Mouse (Mus musculus) midbrain, embryonic 16.5 days (tissue): ENCODE measurements at regions not wholly inside any gene's neighbourhood (a gene's known extent, or its start where the extent isn't known, plus 50 kb on each side); places are given as distances from the start of the nearest gene placed in this dataset.

Experiments used
- ATAC-seq: fragments of 200-750 bp; cut with Nextera tagmentation; 2 replicates; pipeline ENCODE4 v1.8.0; 2017; ENCODE audit warnings: moderate TSS enrichment
- H3K27ac ChIP-seq: fragments of 300-500 bp; sonication (generic); 2 replicates; pipeline ENCODE4 v1.5.1; 2014; ENCODE audit warnings: mild to moderate bottlenecking, low read length, mixed read lengths
- H3K27me3 ChIP-seq: fragments of 300-500 bp; sonication (generic); 2 replicates; pipeline ENCODE4 v1.6.1; 2014; ENCODE audit warnings: low read depth, low read length, mixed read lengths; ENCODE audit not compliant: control insufficient read depth, insufficient read depth
- H3K36me3 ChIP-seq: fragments of 300-500 bp; sonication (generic); 2 replicates; pipeline ENCODE4 v1.6.1; 2014; ENCODE audit warnings: mild to moderate bottlenecking, low read length, moderate library complexity, mixed read lengths; ENCODE audit not compliant: control insufficient read depth, insufficient read depth
- H3K4me1 ChIP-seq: fragments of 300-500 bp; sonication (generic); 2 replicates; pipeline ENCODE4 v1.6.1; 2014; ENCODE audit warnings: mild to moderate bottlenecking, low read length, mixed read lengths; ENCODE audit not compliant: control insufficient read depth, insufficient read depth
- H3K4me2 ChIP-seq: fragments of 300-500 bp; sonication (generic); 2 replicates; pipeline ENCODE4 v1.6.1; 2014; ENCODE audit warnings: mild to moderate bottlenecking, low read length, mixed read lengths
- H3K4me3 ChIP-seq: fragments of 300-500 bp; sonication (generic); 2 replicates; pipeline ENCODE4 v1.5.1; 2014; ENCODE audit warnings: low read depth, mild to moderate bottlenecking, low read length, moderate library complexity, mixed read lengths
- H3K9ac ChIP-seq: fragments of 300-500 bp; sonication (generic); 2 replicates; pipeline ENCODE4 v1.6.1; 2014; ENCODE audit warnings: low read depth, low read length, mixed read lengths
- H3K9me3 ChIP-seq: fragments of 300-500 bp; sonication (generic); replicated peaks from 2 replicates; pipeline ENCODE4 v1.6.1; 2014; ENCODE audit warnings: mild to moderate bottlenecking, low read length, mixed read lengths; ENCODE audit not compliant: control insufficient read depth, poor library complexity, severe bottlenecking
- WGBS: fragments of 180-500 bp; shearing (Covaris S2); extraction: QIAGEN DNeasy Blood & Tissue Kit; methylation state at CpG from one replicate; pipeline ENCODE4 v1.1.7; 2014; 5-methylcytosine and 5-hydroxymethylcytosine counted together

GRCm38 (mm10) chr2:148133811-148134210, 87.0 kb upstream of the Foxa2 start:
- no peak for ATAC-seq

DNA sequence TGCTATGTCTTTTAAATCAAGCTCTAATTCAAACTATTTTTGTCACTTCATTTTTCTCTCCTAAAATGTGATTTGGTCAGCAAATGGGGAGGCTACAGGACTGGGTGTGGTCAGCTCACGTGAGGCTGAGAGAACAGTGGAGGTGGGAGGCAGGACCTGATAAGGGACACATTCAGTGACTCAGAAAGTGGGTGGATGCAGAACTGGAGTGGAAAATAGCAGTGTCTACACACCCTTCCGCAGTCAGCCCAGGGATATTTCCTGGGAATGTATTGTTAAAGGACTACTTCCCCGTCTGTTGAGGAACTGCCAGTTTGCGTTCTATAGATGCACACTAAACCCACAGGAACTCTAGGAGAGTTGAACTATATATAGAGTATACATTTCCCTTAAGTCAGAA, 95.2 kb upstream of the Foxa2 start:
- Histone ChIP-seq H3K9me3 (no peaks in the 10 kb centered on the region), H3K36me3 (no peaks in the 10 kb centered on the region), H3K27me3 (no peaks in the 10 kb centered on the region), H3K4me2 (no peak overlapping the region), H3K4me3 (no peak overlapping the region), H3K4me1 (no peaks in the 10 kb centered on the region), H3K9ac (no peak overlapping the region), H3K27ac (no peak overlapping the region)
- ATAC-seq = no peak
- 86% methylated on average over 4 of the region's 4 CpGs for WGBS

More at GRCm38 (mm10) chr2:148133811-148134210, 87.0 kb upstream of the Foxa2 start:
- H3K9me3 ChIP-seq = no peaks in the 10 kb centered on the region
- H3K27ac ChIP-seq = no peak overlapping the region
- H3K4me2 ChIP-seq = no peak overlapping the region
- H3K9ac ChIP-seq = no peak overlapping the region
- WGBS = 85% methylated on average over 1 of the region's 1 CpGs
- H3K36me3 ChIP-seq = no peaks in the 10 kb centered on the region
- H3K27me3 ChIP-seq = no peaks in the 10 kb centered on the region
- no peaks in the 10 kb centered on the region for H3K4me1 ChIP-seq
- H3K4me3 ChIP-seq = no peak overlapping the region

DNA sequence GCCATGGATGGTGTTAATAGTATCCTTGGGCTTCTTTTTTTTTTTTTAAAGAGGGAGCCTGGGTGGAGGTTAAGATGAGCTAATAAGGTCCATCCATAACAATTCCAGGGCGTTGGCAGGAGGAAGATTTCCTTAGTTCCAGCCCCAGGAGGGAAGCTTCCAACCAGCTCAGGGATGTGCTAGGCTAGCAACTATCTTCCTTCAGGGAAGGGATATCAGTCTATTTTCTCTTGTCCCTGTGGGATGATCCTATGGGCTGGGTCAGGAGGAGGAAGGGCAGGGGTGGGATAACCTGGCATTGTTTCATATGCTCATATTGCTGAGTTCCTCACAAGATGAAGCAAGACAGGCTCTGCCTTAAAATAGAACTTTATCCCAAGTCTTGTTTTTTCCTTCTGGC, 98.0 kb upstream of the Foxa2 start:
- H3K4me1 ChIP-seq = no peaks in the 10 kb centered on the region
- H3K27ac ChIP-seq = no peak overlapping the region
- H3K4me3 ChIP-seq = no peak overlapping the region
- 29% methylated on average over 1 of the region's 1 CpGs for whole genome bisulfite sequencing
- no peak overlapping the region for H3K4me2 ChIP-seq
- no peak for ATAC-seq
- no peak overlapping the region for H3K9ac ChIP-seq
- no peaks in the 10 kb centered on the region for H3K27me3 ChIP-seq
- no peaks in the 10 kb centered on the region for H3K36me3 ChIP-seq
- H3K9me3 ChIP-seq = no peaks in the 10 kb centered on the region

DNA sequence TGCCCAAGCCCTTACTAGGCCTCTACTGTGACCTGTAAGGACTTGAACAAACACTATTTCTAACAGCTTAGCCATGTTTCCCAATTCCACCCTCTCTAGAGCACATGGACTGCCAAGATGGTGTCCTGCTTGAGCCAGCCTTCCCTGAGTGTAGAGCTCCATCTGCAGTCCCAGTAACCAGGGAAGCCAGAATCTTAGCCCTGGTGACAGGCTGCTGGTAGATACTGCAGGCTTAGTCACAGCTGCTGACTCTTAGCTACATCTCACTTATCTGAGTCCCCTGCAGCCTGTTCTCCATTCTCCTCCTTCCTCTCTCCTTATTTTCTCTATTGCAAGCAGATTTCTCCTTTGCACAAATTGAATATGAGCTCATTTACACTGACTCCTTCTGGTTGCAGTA, 101.5 kb upstream of the Foxa2 start:
- H3K9ac ChIP-seq = no peak overlapping the region
- no peak overlapping the region for H3K4me2 ChIP-seq
- H3K27ac ChIP-seq = no peak overlapping the region
- no peaks in the 10 kb centered on the region for H3K9me3 ChIP-seq
- no peaks in the 10 kb centered on the region for H3K4me1 ChIP-seq
- no peaks in the 10 kb centered on the region for H3K27me3 ChIP-seq
- no peak for ATAC-seq
- no peak overlapping the region for H3K4me3 ChIP-seq
- no peaks in the 10 kb centered on the region for H3K36me3 ChIP-seq

GRCm38 (mm10) chr2:148149426-148149825, 102.7 kb upstream of the Foxa2 start:
- H3K27me3 ChIP-seq = no peaks in the 10 kb centered on the region
- no peak overlapping the region for H3K4me2 ChIP-seq
- no peaks in the 10 kb centered on the region for H3K9me3 ChIP-seq
- H3K4me3 ChIP-seq = no peak overlapping the region
- no peaks in the 10 kb centered on the region for H3K36me3 ChIP-seq
- no peaks in the 10 kb centered on the region for H3K4me1 ChIP-seq
- no peak for ATAC-seq
- WGBS = 100% methylated on average over 1 of the region's 1 CpGs
- H3K27ac ChIP-seq = no peak overlapping the region
- H3K9ac ChIP-seq = no peak overlapping the region

DNA sequence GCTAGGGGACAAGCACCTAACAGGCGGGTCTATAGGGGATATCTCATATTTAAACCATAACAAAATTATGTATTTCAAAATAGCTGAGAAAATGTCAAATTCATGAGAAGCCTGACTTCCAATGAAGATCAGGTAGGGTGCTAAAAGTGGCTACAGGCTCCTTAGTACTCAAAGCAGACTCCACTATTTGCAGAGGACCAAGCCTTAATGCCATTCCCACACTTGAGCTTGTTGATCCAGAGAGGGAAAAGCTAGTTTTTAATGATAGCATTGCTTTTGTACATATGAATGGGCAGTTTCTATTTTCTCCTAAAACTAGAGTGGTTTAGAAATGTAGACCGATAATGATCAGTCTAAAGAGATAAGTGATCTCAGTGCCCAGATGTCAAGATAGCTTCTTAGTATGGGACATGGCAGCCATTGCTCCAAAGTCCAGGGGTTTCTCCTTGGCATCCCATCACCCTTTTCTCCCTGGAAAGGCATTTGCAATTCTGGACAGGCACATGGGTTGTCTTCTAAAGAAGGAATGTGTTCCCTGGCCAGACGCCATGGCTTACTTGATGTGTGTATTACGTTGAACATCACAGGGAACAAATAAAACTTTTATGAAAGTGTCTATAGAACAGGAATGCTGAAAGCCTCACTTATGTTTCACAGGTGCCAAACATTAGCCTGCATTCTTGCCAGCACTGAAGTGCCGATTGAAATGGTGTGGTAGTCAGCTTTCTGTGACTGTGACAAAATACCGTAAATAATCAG, 106.9 kb upstream of the Foxa2 start:
- H3K4me2 ChIP-seq = no peak overlapping the region
- 79% methylated on average over 6 of the region's 6 CpGs for WGBS
- no peak for ATAC-seq
- no peak overlapping the region for H3K9ac ChIP-seq
- no peaks in the 10 kb centered on the region for H3K4me1 ChIP-seq
- H3K4me3 ChIP-seq = no peak overlapping the region
- H3K36me3 ChIP-seq = no peaks in the 10 kb centered on the region
- H3K9me3 ChIP-seq = no peaks in the 10 kb centered on the region
- H3K27ac ChIP-seq = no peak overlapping the region
- H3K27me3 ChIP-seq = no peaks in the 10 kb centered on the region

DNA sequence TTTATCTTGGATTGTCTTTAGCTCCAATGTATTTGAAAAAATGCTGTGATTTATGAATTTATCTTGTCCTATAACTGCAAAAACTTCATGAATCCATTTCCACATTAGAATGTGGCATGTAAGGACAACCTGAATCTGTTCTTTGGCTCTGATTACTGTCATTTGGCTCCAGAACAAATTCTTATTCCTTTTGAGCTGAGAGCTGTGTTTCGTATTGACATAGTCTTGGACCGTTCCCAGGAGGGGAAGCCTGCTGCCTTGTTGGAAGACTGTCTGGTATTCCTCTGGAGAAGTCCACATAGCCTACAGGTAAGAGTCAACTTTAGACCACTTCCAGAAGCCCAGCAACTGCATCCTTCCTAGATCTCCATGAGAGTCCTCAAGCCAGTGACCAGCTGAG, 109.4 kb upstream of the Foxa2 start:
- no peak overlapping the region for H3K4me2 ChIP-seq
- H3K4me3 ChIP-seq = no peak overlapping the region
- no peak for ATAC-seq
- no peaks in the 10 kb centered on the region for H3K36me3 ChIP-seq
- H3K9ac ChIP-seq = no peak overlapping the region
- H3K4me1 ChIP-seq = no peaks in the 10 kb centered on the region
- H3K27ac ChIP-seq = no peak overlapping the region
- no peaks in the 10 kb centered on the region for H3K9me3 ChIP-seq
- no peaks in the 10 kb centered on the region for H3K27me3 ChIP-seq
- 94% methylated on average over 2 of the region's 2 CpGs for WGBS

- Histone ChIP-seq H3K27me3 (no peaks in the 10 kb centered on the region), H3K27ac (no peak overlapping the region), H3K9ac (no peak overlapping the region), H3K4me2 (no peak overlapping the region), H3K9me3 (no peaks in the 10 kb centered on the region), H3K4me3 (no peak overlapping the region), H3K4me1 (no peaks in the 10 kb centered on the region), H3K36me3 (no peaks in the 10 kb centered on the region)
- ATAC-seq = no peak
- 66% methylated on average over 8 of the region's 8 CpGs for WGBS
Observed at GRCm38 (mm10) chr2:148159028-148159600, 112.3 kb upstream of the Foxa2 start.

DNA sequence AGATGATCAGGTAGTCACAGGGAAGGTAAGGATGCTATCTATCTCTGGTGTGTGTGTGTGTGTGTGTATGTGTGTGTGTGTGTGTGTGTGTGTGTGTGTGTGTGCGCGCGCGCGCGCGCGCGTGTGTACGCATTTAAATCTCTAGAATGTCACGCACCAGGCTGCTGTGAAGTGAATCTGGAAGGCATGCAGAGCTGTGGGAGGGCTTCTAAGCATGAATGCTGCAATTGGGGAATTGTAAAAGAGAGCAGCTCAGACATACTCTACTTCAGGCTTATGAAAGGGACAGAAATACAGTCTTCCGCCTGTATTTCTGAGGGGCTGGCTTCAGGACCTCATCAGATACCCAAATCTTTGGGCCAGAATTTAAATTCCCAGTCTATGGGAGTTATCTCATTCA, 114.2 kb upstream of the Foxa2 start:
- no peaks in the 10 kb centered on the region for H3K9me3 ChIP-seq
- 85% methylated on average over 12 of the region's 12 CpGs for WGBS
- H3K27me3 ChIP-seq = no peaks in the 10 kb centered on the region
- H3K4me1 ChIP-seq = no peaks in the 10 kb centered on the region
- H3K9ac ChIP-seq = no peak overlapping the region
- no peak overlapping the region for H3K27ac ChIP-seq
- no peak overlapping the region for H3K4me2 ChIP-seq
- H3K36me3 ChIP-seq = no peaks in the 10 kb centered on the region
- no peak for ATAC-seq
- no peak overlapping the region for H3K4me3 ChIP-seq
